ENCODE assay signal across 19 mouse cellular contexts in genomic region chr4:149730827-149731226, GRCm38 (mm10). TPM values are rescaled to one million over a fixed set of nuclear protein-coding genes. Genes with fewer than 3 reads are reported as not detected.
DNase-seq lines count a peak whose midpoint lies in the region; ATAC-seq and TF ChIP-seq lines count a peak whose summit lies in the region.
"Had no signal": no experiment of that assay in that cellular context is flagged by ENCODE, and none has a peak within 500 bp of the region (broad histone marks: within the 10 kb centered on the region; RNA-seq: fewer than 3 reads in every experiment).

No protein-coding gene starts in this region.

- intact Hi-C loops in heart, postnatal 25 days (cut with DNase I) = no loop called here

- no peak for TF ChIP-seq CTCF in heart, postnatal 0 days (IDR thresholded peaks at IDR 0.05; ENCODE audit: low read depth)
- TF ChIP-seq CTCF in liver, postnatal 0 days (IDR thresholded peaks at IDR 0.05; ENCODE audit: low read depth) = no peak

- no peak for TF ChIP-seq EP300 in heart, postnatal 0 days (IDR thresholded peaks at IDR 0.05; ENCODE audit: low read depth)
- TF ChIP-seq EP300 in liver, postnatal 0 days (IDR thresholded peaks at IDR 0.05; ENCODE audit: low read depth) = no peak

- H3K9me3 ChIP-seq in heart, postnatal 0 days (replicated peaks; ENCODE audit: control insufficient read depth, low read length) = no peaks in the 10 kb centered on the region
- no peaks in the 10 kb centered on the region for H3K9me3 ChIP-seq in liver, postnatal 0 days (ENCODE audit: low read length)
- H3K9me3 ChIP-seq in liver, embryonic 11.5 days (ENCODE audit: control insufficient read depth, low read length) = no peaks in the 10 kb centered on the region
- no peaks in the 10 kb centered on the region for H3K9me3 ChIP-seq in intestine, embryonic 15.5 days
- H3K9me3 ChIP-seq: limb, embryonic 13.5 days; liver, embryonic 15.5 days had no signal

- H3K4me3 ChIP-seq in heart, postnatal 0 days (ENCODE audit: low read depth, low read length) = no peak overlapping the region
- H3K4me3 ChIP-seq in liver, postnatal 0 days (ENCODE audit: low read depth, low read length) = no peak overlapping the region
- no peak overlapping the region for H3K4me3 ChIP-seq in liver, embryonic 11.5 days (ENCODE audit: low read depth, low read length)
- H3K4me3 ChIP-seq in intestine, embryonic 15.5 days (replicated peaks) = no peak overlapping the region
- H3K4me3 ChIP-seq: limb, embryonic 13.5 days; liver, embryonic 15.5 days had no signal

- no peak overlapping the region for H3K9ac ChIP-seq in heart, postnatal 0 days (replicated peaks; ENCODE audit: low read depth, low read length)
- H3K9ac ChIP-seq in liver, postnatal 0 days (replicated peaks) = no peak overlapping the region; the same call in 1 of the 2 replicates
- H3K9ac ChIP-seq in liver, embryonic 11.5 days (ENCODE audit: low read depth, low read length) = no peak overlapping the region
- H3K9ac ChIP-seq in intestine, embryonic 15.5 days = no peak overlapping the region
- H3K9ac ChIP-seq: limb, embryonic 13.5 days; liver, embryonic 15.5 days had no signal

- peak; percentile 41 for DNase-seq in cerebellum, adult 9-10 months
- DNase-seq in cerebellum, postnatal 36 days = no peak
- DNase-seq in heart, postnatal 0 days (ENCODE audit: low spot score) = no peak
- no peak for DNase-seq in heart, postnatal 25 days (ENCODE audit: low spot score)
- no peak for DNase-seq in liver, postnatal 0 days
- DNase-seq in liver, embryonic 11.5 days (ENCODE audit: low spot score) = no peak
- DNase-seq in thymus, postnatal 10 days (ENCODE audit: low spot score in 2 of 2) = no peak
- DNase-seq: cerebellum, adult 8-10 months; embryo, embryonic 11 days; kidney, adult 8-10 months; right cerebral cortex, postnatal 4 days; thymus, postnatal 14 days had no signal

- 44% methylated on average over 7 of the region's 7 CpGs for WGBS in heart, postnatal 0 days
- WGBS in liver, postnatal 0 days (ENCODE audit: insufficient replicate concordance) = 51% methylated on average over 7 of the region's 7 CpGs
- WGBS in liver, embryonic 11.5 days = 67% methylated on average over 7 of the region's 7 CpGs
- WGBS in intestine, embryonic 15.5 days = 45% methylated on average over 7 of the region's 7 CpGs

- H3K4me1 ChIP-seq in heart, postnatal 0 days (ENCODE audit: control insufficient read depth, insufficient read depth) = peaks cover 42% of the 10 kb centered on the region
- H3K4me1 ChIP-seq in liver, postnatal 0 days (ENCODE audit: insufficient read depth) = peaks cover 19% of the 10 kb centered on the region
- peaks cover 30% of the 10 kb centered on the region for H3K4me1 ChIP-seq in liver, embryonic 11.5 days (replicated peaks; ENCODE audit: control insufficient read depth, insufficient read depth, low read length)
- peaks cover 42% of the 10 kb centered on the region for H3K4me1 ChIP-seq in intestine, embryonic 15.5 days (replicated peaks)

- peaks cover 48% of the 10 kb centered on the region for H3K36me3 ChIP-seq in heart, postnatal 0 days (replicated peaks; ENCODE audit: control insufficient read depth, insufficient read depth, low read length)
- H3K36me3 ChIP-seq in liver, postnatal 0 days (replicated peaks; ENCODE audit: insufficient read depth, low read length) = peaks cover 14% of the 10 kb centered on the region
- H3K36me3 ChIP-seq in liver, embryonic 11.5 days (ENCODE audit: control insufficient read depth, insufficient read depth, low read length) = peaks cover 43% of the 10 kb centered on the region
- peaks cover 36% of the 10 kb centered on the region for H3K36me3 ChIP-seq in intestine, embryonic 15.5 days

- H3K27me3 ChIP-seq in heart, postnatal 0 days (ENCODE audit: control insufficient read depth, insufficient read depth, low read length) = no peaks in the 10 kb centered on the region
- no peaks in the 10 kb centered on the region for H3K27me3 ChIP-seq in liver, postnatal 0 days (ENCODE audit: insufficient read depth, low read length)
- no peaks in the 10 kb centered on the region for H3K27me3 ChIP-seq in liver, embryonic 11.5 days (replicated peaks; ENCODE audit: control insufficient read depth, insufficient read depth, low read length)
- H3K27me3 ChIP-seq in intestine, embryonic 15.5 days (replicated peaks) = no peaks in the 10 kb centered on the region
- H3K27me3 ChIP-seq: limb, embryonic 13.5 days; liver, embryonic 15.5 days had no signal

- H3K27ac ChIP-seq in heart, postnatal 0 days (ENCODE audit: low read depth) = peak overlapping the region; percentile 41
- no peak overlapping the region for H3K27ac ChIP-seq in liver, postnatal 0 days (ENCODE audit: low read depth)
- H3K27ac ChIP-seq in liver, embryonic 11.5 days (ENCODE audit: low read depth, low read length) = no peak overlapping the region
- H3K27ac ChIP-seq in intestine, embryonic 15.5 days = no peak overlapping the region
- H3K27ac ChIP-seq: hindbrain, postnatal 0 days; limb, embryonic 13.5 days; liver, embryonic 15.5 days had no signal

- no peak overlapping the region for H3K4me2 ChIP-seq in heart, postnatal 0 days (ENCODE audit: low read depth, low read length)
- H3K4me2 ChIP-seq in liver, postnatal 0 days (ENCODE audit: low read depth, low read length) = 0 out of 2 replicates have a peak overlapping the region, but pooled peaks have one; percentile 6
- H3K4me2 ChIP-seq in liver, embryonic 11.5 days = no peak overlapping the region
- no peak overlapping the region for H3K4me2 ChIP-seq in intestine, embryonic 15.5 days (replicated peaks)
- H3K4me2 ChIP-seq: limb, embryonic 13.5 days; liver, embryonic 15.5 days had no signal

- no peak for ATAC-seq in heart, postnatal 0 days (ENCODE audit: insufficient read depth, low read depth)
- ATAC-seq in liver, postnatal 0 days = no peak
- ATAC-seq in liver, embryonic 11.5 days (replicated peaks; ENCODE audit: low FRiP score) = no peak
- ATAC-seq in intestine, embryonic 15.5 days = peak; percentile 66
- ATAC-seq: CD4-positive, CD25-positive, alpha-beta regulatory T cell, adult 4 months; forebrain, embryonic 16.5 days; hindbrain, postnatal 0 days; midbrain, embryonic 16.5 days had no signal

RNA-seq across cellular contexts. Expression of gene Tmem201, which starts 7.0 kb away (rescaled TPM):
- total RNA-seq in heart, postnatal 0 days (2014; rRNA removed; ENCODE audit: low replicate concordance) = 64.7 and 80.0 TPM in 2 replicates
- 38.8 and 43.0 TPM in 2 replicates for polyA plus RNA-seq in heart, postnatal 0 days (2015; fragmentation: Nextera tagmentation; extraction: Ambion mirVana)
- 10 to 100 TPM; 82.3 to 89.7 TPM for total RNA-seq in heart, postnatal 25 days (2021)
- 5.1 and 5.8 TPM in 2 replicates for polyA plus RNA-seq in liver, postnatal 0 days (2015; fragmentation: Nextera tagmentation; extraction: Ambion mirVana)
- polyA plus RNA-seq in liver, embryonic 11.5 days (2014; fragmentation: Nextera tagmentation; extraction: Ambion mirVana) = 16.8 and 16.9 TPM in 2 replicates
- polyA plus RNA-seq in intestine, embryonic 15.5 days (2015; fragmentation: Nextera tagmentation; extraction: Ambion mirVana) = 23.3 and 24.7 TPM in 2 replicates

RNA-seq across cellular contexts. Expression of gene Pik3cd, which starts 28.5 kb away (rescaled TPM):
- 2.3 and 14.8 TPM in 2 replicates for total RNA-seq in heart, postnatal 0 days (2014; rRNA removed; ENCODE audit: low replicate concordance)
- polyA plus RNA-seq in heart, postnatal 0 days (2015; fragmentation: Nextera tagmentation; extraction: Ambion mirVana) = 1.3 and 1.4 TPM in 2 replicates
- total RNA-seq in heart, postnatal 25 days (2021) = 1 to 10 TPM; 4.0 to 4.3 TPM
- polyA plus RNA-seq in liver, postnatal 0 days (2015; fragmentation: Nextera tagmentation; extraction: Ambion mirVana) = 4.9 and 7.8 TPM in 2 replicates
- 12.6 and 12.9 TPM in 2 replicates for polyA plus RNA-seq in liver, embryonic 11.5 days (2014; fragmentation: Nextera tagmentation; extraction: Ambion mirVana)
- 4.6 and 4.8 TPM in 2 replicates for polyA plus RNA-seq in intestine, embryonic 15.5 days (2015; fragmentation: Nextera tagmentation; extraction: Ambion mirVana)

RNA-seq across cellular contexts. Expression of gene Slc25a33, which starts 43.2 kb away (rescaled TPM):
- total RNA-seq in heart, postnatal 0 days (2014; rRNA removed; ENCODE audit: low replicate concordance) = 3.0 and 9.8 TPM in 2 replicates
- polyA plus RNA-seq in heart, postnatal 0 days (2015; fragmentation: Nextera tagmentation; extraction: Ambion mirVana) = 13.3 and 15.1 TPM in 2 replicates
- 10 to 100 TPM; 22.5 to 30.5 TPM for total RNA-seq in heart, postnatal 25 days (2021)
- polyA plus RNA-seq in liver, postnatal 0 days (2015; fragmentation: Nextera tagmentation; extraction: Ambion mirVana) = 52.2 and 53.2 TPM in 2 replicates
- 21.9 and 23.2 TPM in 2 replicates for polyA plus RNA-seq in liver, embryonic 11.5 days (2014; fragmentation: Nextera tagmentation; extraction: Ambion mirVana)
- polyA plus RNA-seq in intestine, embryonic 15.5 days (2015; fragmentation: Nextera tagmentation; extraction: Ambion mirVana) = 9.5 and 10.3 TPM in 2 replicates
